Mouse (Mus musculus) left cerebral cortex, postnatal 14 days (tissue): Measurements from ENCODE around the gene Capza1. TPM values are rescaled to one million over a fixed set of nuclear protein-coding genes. Genes with fewer than 3 reads are reported as not detected.

Experiments
- total RNA-seq, 2 experiments: library from RNA; stranded (reverse); gene quantifications; 2 replicates each; pipeline ENCODE4 v1.2.3; 2021

Gene Capza1
- total RNA-seq, 2 experiments from 2014 or later = 35.8 to 43.4 TPM

Other genes starting within 250 kb of the Capza1 start
- 10 to 100 TPM; 73.0 to 75.0 TPM for gene Slc16a1, start 225.8 kb downstream of the Capza1 start, total RNA-seq
- gene Ppm1j, start 83.4 kb downstream of the Capza1 start, total RNA-seq = under 1 TPM; 0.59 to 0.76 TPM
- not detected for gene Fam19a3, start 82.7 kb downstream of the Capza1 start, total RNA-seq
- gene Rhoc, start 76.1 kb downstream of the Capza1 start, total RNA-seq = 10 to 100 TPM; 35.2 to 36.6 TPM
- 10 to 100 TPM in 1 of 2 experiments, 1 to 10 TPM in 1; 8.9 to 12.1 TPM for gene Mov10, start 45.9 kb downstream of the Capza1 start, total RNA-seq
- 10 to 100 TPM; 31.7 to 33.7 TPM for gene St7l, start 500 bp downstream of the Capza1 start, total RNA-seq
- gene Wnt2b, start 97.4 kb upstream of the Capza1 start, total RNA-seq = 1 to 10 TPM; 2.5 to 3.4 TPM
- 10 to 100 TPM; 28.3 to 31.0 TPM for gene Cttnbp2nl, start 188.6 kb upstream of the Capza1 start, total RNA-seq
- not detected for gene 4930564D02Rik, start 202.3 kb upstream of the Capza1 start, total RNA-seq